Mouse (Mus musculus) neutrophil, adult 65 days (primary cell): Measurements from ENCODE around the gene Hcn3. TPM values are rescaled to one million over a fixed set of nuclear protein-coding genes. Genes with fewer than 3 reads are reported as not detected.

Experiments used
- total RNA-seq: library from RNA; stranded (reverse); gene quantifications from 2 replicates; pipeline ENCODE4 v1.2.4, GENCODE M21; 2023

Hcn3 gene
- not detected in 2 replicates for total RNA-seq

GRCm38 (mm10) chr3:89159616-89160344, at the start of gene Hcn3:
Hcn3 (minus strand) TSS chr3:89160196.

GRCm38 (mm10) chr3:89202253-89203141, 42.5 kb upstream of the Hcn3 start, which contains the start of gene Gba:
Gba (plus strand) TSS chr3:89202928.

GRCm38 (mm10) chr3:89183058-89183958, 23.3 kb upstream of the Hcn3 start, which contains the start of gene Fam189b:
Fam189b (plus strand) TSS chr3:89183143.

GRCm38 (mm10) chr3:89177242-89178106, 17.5 kb upstream of the Hcn3 start, which contains the start of gene Scamp3:
Scamp3 (plus strand) TSS chr3:89177473.

GRCm38 (mm10) chr3:89164506-89165267, 4.7 kb upstream of the Hcn3 start, which contains the start of gene Clk2:
Clk2 (plus strand) TSS chr3:89164795.

GRCm38 (mm10) chr3:89135958-89136357, 24.0 kb downstream of the Hcn3 start, which contains the start of gene Pklr:
Pklr (plus strand) TSS chr3:89136142.

GRCm38 (mm10) chr3:89101812-89102494, 58.0 kb downstream of the Hcn3 start, which contains the start of gene Fdps:
Fdps (minus strand) TSS chr3:89101959.

GRCm38 (mm10) chr3:89100811-89101210, 59.2 kb downstream of the Hcn3 start, which contains the start of gene Gm43738:
Gm43738 (minus strand) TSS chr3:89101099.

Other genes with a start within 250 kb of the Hcn3 start
- gene Msto1, start 246.2 kb downstream of the Hcn3 start, total RNA-seq = 4.0 and 5.5 TPM in 2 replicates
- gene Ash1l, start 209.6 kb downstream of the Hcn3 start, total RNA-seq = 29.5 and 43.5 TPM in 2 replicates
- 57.7 and 64.3 TPM in 2 replicates for gene Dap3, start 209.0 kb downstream of the Hcn3 start, total RNA-seq
- gene Rusc1, start 66.9 kb downstream of the Hcn3 start, total RNA-seq = 17.2 and 19.6 TPM in 2 replicates
- not detected in 2 replicates for gene Gm43738, start 59.1 kb downstream of the Hcn3 start, total RNA-seq
- gene Fdps, start 58.2 kb downstream of the Hcn3 start, total RNA-seq = 19.3 and 28.2 TPM in 2 replicates
- gene Pklr, start 24.1 kb downstream of the Hcn3 start, total RNA-seq = 0.32 and 1.0 TPM in 2 replicates
- 52.6 and 57.6 TPM in 2 replicates for gene Clk2, start 4.6 kb upstream of the Hcn3 start, total RNA-seq
- gene Scamp3, start 17.3 kb upstream of the Hcn3 start, total RNA-seq = 34.0 and 35.9 TPM in 2 replicates
- 5.8 and 6.9 TPM in 2 replicates for gene Fam189b, start 22.9 kb upstream of the Hcn3 start, total RNA-seq
- gene Gba, start 42.7 kb upstream of the Hcn3 start, total RNA-seq = 78.7 and 83.6 TPM in 2 replicates
- 1.1 and 1.2 TPM in 2 replicates for gene Thbs3, start 55.0 kb upstream of the Hcn3 start, total RNA-seq
- 50.5 and 53.4 TPM in 2 replicates for gene Mtx1, start 66.9 kb upstream of the Hcn3 start, total RNA-seq
- gene Muc1, start 68.9 kb upstream of the Hcn3 start, total RNA-seq = not detected in 2 replicates
- 29.1 and 52.6 TPM in 2 replicates for gene Krtcap2, start 85.8 kb upstream of the Hcn3 start, total RNA-seq
- 0.41 and 0.88 TPM in 2 replicates for gene Trim46, start 86.1 kb upstream of the Hcn3 start, total RNA-seq
- gene Dpm3, start 99.2 kb upstream of the Hcn3 start, total RNA-seq = 32.9 and 36.0 TPM in 2 replicates
- gene Slc50a1, start 110.4 kb upstream of the Hcn3 start, total RNA-seq = 16.1 and 18.9 TPM in 2 replicates
- gene Efna1, start 120.9 kb upstream of the Hcn3 start, total RNA-seq = not detected in 2 replicates
- gene Efna3, start 162.8 kb upstream of the Hcn3 start, total RNA-seq = not detected in 2 replicates
- gene Efna4, start 177.8 kb upstream of the Hcn3 start, total RNA-seq = not detected in 2 replicates
- gene Adam15, start 189.8 kb upstream of the Hcn3 start, total RNA-seq = 100 and 106 TPM in 2 replicates
- not detected in 2 replicates for gene Dcst2, start 201.8 kb upstream of the Hcn3 start, total RNA-seq
- gene Dcst1, start 205.1 kb upstream of the Hcn3 start, total RNA-seq = not detected in 2 replicates
- gene Zbtb7b, start 234.6 kb upstream of the Hcn3 start, total RNA-seq = 127 and 136 TPM in 2 replicates
- not detected in 2 replicates for gene Lenep, start 242.6 kb upstream of the Hcn3 start, total RNA-seq